Mouse (Mus musculus) thymus, postnatal 25 days (tissue): ENCODE results near the gene Olfr1395.

ENCODE experiments used
- DNase-seq: peaks from one replicate; pipeline ENCODE4 v3.0.0; 2022

The Olfr1395 gene

GRCm38 (mm10) chr11:49141974-49142373 lies at the start of gene Olfr1395:
Gene Olfr1395 (plus strand): TSS chr11:49142274.
- no peak for DNase-seq

GRCm38 (mm10) chr11:49092786-49093185 lies 49.3 kb upstream of the Olfr1395 start:
- DNase-seq = peak; percentile 43

DNA sequence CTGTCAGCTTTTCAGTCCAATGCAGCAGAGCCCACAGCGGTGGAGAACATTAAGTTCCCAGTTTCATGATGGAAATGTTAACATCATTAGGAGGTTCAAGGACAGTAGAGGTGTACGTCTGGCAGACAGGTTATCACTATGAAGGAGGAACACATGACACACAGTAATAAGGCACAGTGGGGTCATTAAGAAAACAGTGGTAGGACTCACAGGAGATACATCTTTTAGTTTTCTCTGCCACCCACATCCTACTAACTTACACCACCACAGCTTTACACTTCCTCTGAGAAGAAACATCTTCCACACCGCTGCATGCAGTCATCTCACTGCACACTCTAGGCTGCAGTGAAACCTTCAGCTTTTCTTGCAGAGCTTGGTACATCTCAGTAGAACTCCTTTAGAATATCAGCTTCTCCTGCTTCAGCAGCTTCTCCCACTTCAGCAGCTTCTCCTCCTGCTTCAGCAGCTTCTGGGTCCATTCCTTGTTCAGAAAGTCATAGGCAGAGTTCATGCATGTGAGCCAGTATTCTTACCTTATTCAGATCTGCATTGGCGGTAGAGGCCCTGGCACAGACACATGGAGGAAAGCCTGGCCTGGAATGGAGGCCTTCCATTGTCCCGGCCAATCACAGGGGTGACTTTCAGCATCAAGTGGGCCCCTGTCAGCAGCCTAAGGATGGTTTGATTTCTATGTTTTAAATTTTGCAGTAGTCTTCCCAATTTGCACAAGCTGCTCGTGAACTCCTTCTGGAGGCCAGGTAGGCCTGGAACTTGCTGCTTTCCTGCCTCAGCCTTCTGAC lies 48.0 kb upstream of the Olfr1395 start:
- peak; percentile 69 for DNase-seq

DNA sequence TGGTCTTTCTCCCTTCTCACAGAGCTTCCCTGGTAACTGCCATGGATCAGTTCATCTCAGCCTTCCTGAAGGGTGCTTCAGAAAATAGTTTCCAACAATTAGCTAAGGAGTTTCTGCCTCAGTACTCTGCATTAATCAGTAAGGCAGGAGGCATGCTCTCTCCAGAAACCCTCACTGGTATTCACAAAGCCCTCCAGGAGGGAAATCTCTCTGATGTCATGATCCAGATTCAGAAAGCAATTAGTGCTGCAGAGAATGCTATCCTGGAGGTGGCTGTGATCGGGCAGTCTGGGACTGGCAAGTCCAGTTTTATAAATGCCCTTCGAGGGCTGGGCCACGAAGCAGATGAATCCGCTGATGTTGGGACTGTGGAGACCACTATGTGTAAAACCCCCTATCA lies 46.7 kb upstream of the Olfr1395 start:
- no peak for DNase-seq

- DNase-seq = no peak
Measured at GRCm38 (mm10) chr11:49100409-49100808, 41.7 kb upstream of the Olfr1395 start.

DNA sequence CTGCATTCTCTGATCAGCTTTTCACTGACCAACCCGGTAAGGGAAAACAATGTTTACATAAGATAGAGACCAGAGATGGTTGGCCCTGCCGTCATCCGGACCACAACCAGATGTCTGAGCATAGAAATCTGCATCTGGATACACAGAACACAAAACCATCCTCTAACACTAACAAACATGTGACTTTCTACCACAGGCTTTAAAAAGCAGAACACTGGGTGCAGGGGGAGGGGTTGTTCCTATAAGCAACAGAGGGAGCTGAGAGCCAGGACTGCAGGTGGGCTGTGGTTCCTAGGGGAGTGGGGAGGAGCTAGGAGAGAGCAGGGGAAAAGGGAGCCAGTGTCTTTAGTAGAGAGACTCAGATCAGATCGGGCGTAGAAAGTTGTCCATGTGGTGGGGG lies 40.6 kb upstream of the Olfr1395 start:
- DNase-seq = peak; percentile 61

GRCm38 (mm10) chr11:49103047-49103693 lies 38.9 kb upstream of the Olfr1395 start:
- DNase-seq = peak; percentile 92

GRCm38 (mm10) chr11:49105752-49106151 lies 36.3 kb upstream of the Olfr1395 start:
- DNase-seq = no peak

- DNase-seq = no peak
Measured at GRCm38 (mm10) chr11:49107650-49108537, 34.2 kb upstream of the Olfr1395 start.

GRCm38 (mm10) chr11:49108833-49109232 lies 33.2 kb upstream of the Olfr1395 start:
- DNase-seq = peak; percentile 55

DNA sequence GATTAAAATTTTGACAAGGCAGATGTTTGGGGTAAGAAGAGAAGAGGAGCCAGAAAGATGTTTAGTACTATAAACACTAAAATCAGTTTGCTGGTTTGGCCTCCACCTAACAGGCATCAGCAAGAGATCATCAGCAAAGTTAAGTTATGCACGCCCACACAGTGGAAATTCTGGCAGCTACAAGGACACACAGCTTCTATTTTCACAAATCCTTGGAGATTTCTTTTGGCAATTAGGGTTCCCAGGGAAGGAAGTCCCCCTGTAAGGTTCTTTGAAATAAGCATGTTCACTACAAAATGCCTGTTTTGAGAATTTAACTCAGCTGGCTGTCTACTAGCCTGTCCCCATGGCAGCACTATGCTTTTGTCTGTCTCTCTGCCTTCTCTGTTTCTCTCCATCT lies 31.1 kb upstream of the Olfr1395 start:
- no peak for DNase-seq

GRCm38 (mm10) chr11:49112624-49113219 lies 29.4 kb upstream of the Olfr1395 start:
- no peak for DNase-seq

GRCm38 (mm10) chr11:49114158-49114557 lies 27.9 kb upstream of the Olfr1395 start:
- DNase-seq = no peak

DNA sequence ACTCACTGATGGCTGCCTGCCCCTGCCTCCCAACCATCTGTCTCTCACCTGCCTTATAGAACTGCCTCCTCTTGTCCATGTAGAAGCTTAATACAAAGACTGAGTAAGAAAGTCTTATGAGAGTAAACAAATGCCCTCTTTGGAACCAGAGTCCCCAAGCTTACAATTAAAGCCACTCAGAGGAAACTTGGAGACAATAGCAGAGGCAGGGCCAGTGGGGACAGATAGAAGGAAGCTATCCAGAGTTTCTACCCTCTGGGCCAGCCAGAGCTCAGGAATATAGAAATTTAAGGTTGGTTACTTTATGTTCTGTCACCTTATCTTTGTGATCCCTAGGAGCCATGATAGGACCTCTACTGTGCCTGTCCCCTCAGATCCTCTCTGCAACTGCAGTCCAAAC lies 27.3 kb upstream of the Olfr1395 start, which contains the start of gene Olfr1396:
Gene Olfr1396 (minus strand): TSS at position 101 of the 400 bp plus-strand sequence.
- DNase-seq = no peak

DNA sequence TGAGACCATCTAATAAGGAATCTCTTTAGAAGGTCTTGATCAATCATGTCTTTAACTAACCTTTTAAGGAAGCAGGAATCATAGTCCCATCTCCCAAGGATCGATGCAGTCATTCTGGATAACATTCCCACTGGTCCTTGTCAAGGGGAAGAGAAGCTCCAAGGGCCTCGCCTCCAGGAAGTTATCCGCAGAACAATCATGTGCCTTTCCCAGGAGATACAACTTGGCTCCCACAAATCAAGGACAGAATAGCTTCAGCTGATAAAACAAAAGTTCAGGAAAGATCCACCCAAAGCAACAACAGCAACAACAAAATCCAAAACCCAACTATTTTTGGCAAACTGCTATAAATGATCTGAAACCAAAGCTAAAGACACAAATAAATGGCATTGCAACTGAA lies 22.4 kb upstream of the Olfr1395 start:
- no peak for DNase-seq

GRCm38 (mm10) chr11:49124169-49124568 lies 17.9 kb upstream of the Olfr1395 start:
- DNase-seq = no peak

DNA sequence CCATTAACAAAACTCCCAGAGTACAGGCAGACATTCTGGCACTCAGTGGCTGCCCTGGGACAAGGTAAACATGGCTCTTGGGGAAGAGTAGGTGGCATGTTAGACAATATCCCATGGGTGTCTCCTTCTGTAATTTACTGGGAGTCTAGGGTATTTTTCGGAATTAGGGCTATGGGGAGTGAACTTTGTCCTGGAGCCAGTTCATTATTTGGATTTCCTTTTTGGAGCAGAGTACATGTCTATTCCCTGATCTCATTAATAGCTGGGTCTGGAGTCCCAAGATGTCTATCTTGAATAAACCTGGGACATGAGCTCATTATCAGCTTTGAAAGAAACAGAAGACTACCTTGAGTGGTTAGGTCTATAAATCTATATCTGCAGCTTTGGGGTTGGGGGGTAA lies 12.0 kb downstream of the Olfr1395 start, which contains the start of gene Olfr1394:
Gene Olfr1394 (plus strand): TSS at position 301 of the 400 bp plus-strand sequence.
- DNase-seq = no peak

GRCm38 (mm10) chr11:49156821-49157814 lies 15.0 kb downstream of the Olfr1395 start:
- no peak for DNase-seq

DNA sequence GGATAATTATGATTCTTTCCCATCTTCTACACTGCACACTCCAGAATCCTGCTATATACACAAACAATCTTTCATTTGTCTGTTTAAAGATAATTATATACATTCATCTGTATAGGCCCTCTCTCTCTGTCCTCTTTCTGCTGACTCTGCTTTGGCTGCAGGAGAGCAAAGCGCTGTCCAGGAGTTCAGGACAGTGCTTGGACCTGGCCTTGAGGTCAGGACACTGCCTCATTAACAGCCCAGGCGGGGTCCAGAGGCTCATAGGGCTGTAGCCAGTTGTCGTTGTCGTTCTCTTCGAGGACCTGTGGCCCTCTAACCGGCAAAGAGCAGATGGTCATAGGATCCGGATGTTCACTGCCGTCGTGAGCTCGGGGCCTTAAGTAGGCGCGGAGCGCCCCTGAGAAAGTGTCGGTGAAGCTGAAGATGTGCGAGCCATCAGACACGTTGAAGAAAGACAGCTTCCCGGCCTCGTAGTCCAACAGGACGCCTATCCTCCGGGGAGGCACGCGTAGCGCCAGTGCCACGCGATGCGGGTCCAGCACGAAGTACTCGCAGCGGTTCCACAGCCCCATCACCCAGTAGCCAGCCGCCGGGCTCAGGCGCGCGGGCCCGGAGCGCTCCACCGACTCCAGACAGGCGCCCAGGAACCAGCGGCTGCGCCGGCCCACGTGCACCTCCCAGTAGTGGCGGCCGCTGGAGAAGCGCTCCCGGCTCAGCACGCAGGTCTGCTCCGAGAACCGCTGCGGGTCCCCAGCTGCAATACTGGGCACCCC lies 27.0 kb downstream of the Olfr1395 start:
- DNase-seq = peak; percentile 4

DNA sequence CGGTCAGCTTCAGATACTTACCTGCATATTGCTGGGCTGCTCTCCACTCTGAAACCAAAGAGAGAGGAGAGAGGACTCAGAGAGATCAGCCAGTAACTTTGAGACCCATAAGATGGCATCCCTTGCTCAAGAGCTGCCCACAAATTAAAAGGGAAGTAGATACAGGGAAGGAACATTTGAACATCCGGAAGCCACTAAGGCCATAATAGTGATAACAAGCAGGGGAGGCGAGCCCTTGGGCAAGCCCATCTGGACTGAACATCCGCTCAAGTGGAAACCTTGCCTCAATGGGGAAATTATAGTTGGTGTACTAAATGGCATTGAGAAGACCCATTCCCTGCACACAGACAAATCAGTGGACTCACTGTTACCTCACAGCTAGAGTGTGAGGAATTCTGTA lies 28.5 kb downstream of the Olfr1395 start:
- DNase-seq = no peak

- peak; percentile 10 for DNase-seq
Measured at GRCm38 (mm10) chr11:49175345-49175744, 33.3 kb downstream of the Olfr1395 start.
